8 mouse cellular contexts compared by ENCODE assay signal in the genomic region with DNA sequence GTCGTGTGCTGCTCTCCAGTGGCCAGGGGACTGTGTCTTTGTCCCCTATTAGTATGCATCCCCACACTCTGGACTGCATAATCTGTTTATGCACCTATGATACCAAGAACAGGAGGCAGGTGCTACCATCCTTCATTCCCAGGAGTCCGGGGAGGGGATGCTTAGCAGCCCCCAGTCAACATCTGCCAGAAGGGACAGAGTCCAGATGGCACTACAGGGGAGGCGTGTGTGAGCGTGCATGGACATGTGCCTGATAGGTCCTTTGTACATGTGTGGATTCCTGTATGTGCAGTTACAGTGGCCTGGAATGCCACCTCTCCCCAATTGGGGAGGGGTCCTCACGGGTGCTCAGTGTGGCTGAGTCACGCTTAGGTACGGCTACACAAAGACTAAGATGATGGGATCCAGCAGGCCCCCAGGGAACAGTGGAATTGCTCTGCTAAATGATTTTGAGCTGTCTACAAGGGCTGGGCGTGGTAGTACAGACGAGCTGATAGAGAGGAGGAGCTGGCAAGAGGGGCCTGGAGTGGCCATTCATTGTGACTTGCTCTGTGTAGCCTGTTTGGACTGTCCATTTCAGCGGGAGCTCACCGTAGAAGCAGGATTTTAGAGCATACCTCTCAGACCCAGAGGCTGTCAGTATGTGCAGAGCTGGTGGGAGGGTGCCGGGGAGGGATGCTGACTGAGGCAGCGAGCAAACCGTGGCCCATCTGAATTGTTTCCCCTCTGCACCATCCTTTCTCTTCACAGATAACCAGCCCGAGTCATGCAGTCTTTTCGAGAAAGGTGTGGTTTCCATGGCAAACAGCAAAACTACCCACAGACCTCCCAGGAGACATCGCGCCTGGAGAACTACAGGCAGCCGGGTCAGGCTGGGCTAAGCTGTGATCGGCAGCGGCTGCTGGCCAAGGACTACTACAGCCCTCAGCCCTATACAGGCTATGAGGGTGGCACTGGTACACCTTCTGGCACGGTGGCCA. TPM values are rescaled to one million over a fixed set of nuclear protein-coding genes. Genes with fewer than 3 reads are reported as not detected.
DNase-seq lines count a peak whose midpoint lies in the region; ATAC-seq lines count a peak whose summit lies in the region.

No protein-coding gene starts in this region.

- peak overlapping the region; percentile 59 for H3K27ac ChIP-seq in heart, embryonic 10.5 days
- H3K27ac ChIP-seq in hindbrain, embryonic 12.5 days: peak overlapping the region; percentile 90

- H3K4me1 ChIP-seq in heart, embryonic 10.5 days: peaks cover 76% of the 10 kb centered on the region
- peaks cover 67% of the 10 kb centered on the region for H3K4me1 ChIP-seq in hindbrain, embryonic 12.5 days

- no peak overlapping the region for H3K4me3 ChIP-seq in heart, embryonic 10.5 days
- no peak overlapping the region for H3K4me3 ChIP-seq in hindbrain, embryonic 12.5 days

- no peaks in the 10 kb centered on the region for H3K27me3 ChIP-seq in heart, embryonic 10.5 days (ENCODE audit: insufficient read depth, poor library complexity, severe bottlenecking)
- no peaks in the 10 kb centered on the region for H3K27me3 ChIP-seq in hindbrain, embryonic 12.5 days

- intact Hi-C loops in heart, postnatal 14 days (cut with DNase I): no loop called here

- peak overlapping the region; percentile 17; the same call in 1 of the 2 replicates for H3K4me2 ChIP-seq in hindbrain, embryonic 12.5 days (replicated peaks)

- 50% methylated on average over 22 of the region's 22 CpGs for WGBS in heart, embryonic 10.5 days
- WGBS in hindbrain, embryonic 12.5 days: 42% methylated on average over 22 of the region's 22 CpGs

- no peak for DNase-seq in heart, embryonic 10.5 days (ENCODE audit: low spot score)
- DNase-seq in heart, postnatal 14 days: no peak
- DNase-seq in MN1 (ENCODE audit: low spot score): peak; percentile 79
- DNase-seq in urinary bladder, adult 2 months (ENCODE audit: low spot score): no peak
- no peak for DNase-seq in adrenal gland, postnatal 4 days (ENCODE audit: low spot score in 2 of 2)
- DNase-seq in yolk sac, embryonic 10.5 days (ENCODE audit: low spot score): no peak

- H3K9me3 ChIP-seq in heart, embryonic 10.5 days: no peaks in the 10 kb centered on the region
- no peaks in the 10 kb centered on the region for H3K9me3 ChIP-seq in hindbrain, embryonic 12.5 days (replicated peaks)

- peak; percentile 46 for ATAC-seq in hindbrain, embryonic 12.5 days (ENCODE audit: low FRiP score)
- ATAC-seq in megakaryocyte-erythroid progenitor cell, adult 5-6 weeks (replicated peaks; ENCODE audit: low FRiP score, low TSS enrichment, poor library complexity, severe bottlenecking): peak; percentile 32; the same call in 1 of the 2 replicates

- peak overlapping the region; percentile 49 for H3K9ac ChIP-seq in hindbrain, embryonic 12.5 days

- H3K36me3 ChIP-seq in heart, embryonic 10.5 days: peaks cover 49% of the 10 kb centered on the region
- peaks cover 47% of the 10 kb centered on the region for H3K36me3 ChIP-seq in hindbrain, embryonic 12.5 days

RNA-seq across cellular contexts. Expression of a gene that starts 37.7 kb away (rescaled TPM):
- 38.2 and 40.3 TPM in 2 replicates for polyA plus RNA-seq in heart, embryonic 10.5 days (2016; fragmentation: Nextera tagmentation; extraction: Ambion mirVana)
- 10 to 100 TPM; 29.0 to 32.0 TPM for total RNA-seq in heart, postnatal 14 days (2021)
- 49.2 and 51.9 TPM in 2 replicates for polyA plus RNA-seq in hindbrain, embryonic 12.5 days (2016; fragmentation: Nextera tagmentation; extraction: Ambion mirVana)
- total RNA-seq in megakaryocyte-erythroid progenitor cell, adult 5-6 weeks (2014; fragmentation: Nextera tagmentation): 73.1 and 92.3 TPM in 2 replicates
- total RNA-seq in megakaryocyte-erythroid progenitor cell, adult 5-6 weeks (2017): 32.3 and 80.9 TPM in 2 replicates
- polyA plus RNA-seq in urinary bladder, adult 2 months (2012; rRNA removed): 157 and 168 TPM in 2 replicates
- 100 to 1,000 TPM; 135 to 160 TPM for total RNA-seq in adrenal gland, postnatal 4 days (2021)
